Mouse (Mus musculus): Measurements from ENCODE around the gene Snx9. TPM values are rescaled to one million over a fixed set of nuclear protein-coding genes. Genes with fewer than 3 reads are reported as not detected.

The Snx9 gene
- polyA plus RNA-seq, 1 experiment from 2014 or later, result 31.3 TPM

- H3K9ac ChIP-seq (ENCODE audit: low read length), result no peak overlapping the region
- H3K4me1 ChIP-seq (ENCODE audit: control insufficient read depth, insufficient read depth, low read length), result peaks cover 26% of the 10 kb centered on the region
- no peak overlapping the region for H3K4me3 ChIP-seq (replicated peaks; ENCODE audit: low read length)
- H3K4me2 ChIP-seq (ENCODE audit: low read depth, low read length), result no peak overlapping the region
- no peaks in the 10 kb centered on the region for H3K27me3 ChIP-seq (ENCODE audit: control insufficient read depth, insufficient read depth, low read length)
- peak; percentile 15; the same call in 1 of the 2 replicates for ATAC-seq (ENCODE audit: insufficient read depth, low FRiP score)
- no peaks in the 10 kb centered on the region for H3K9me3 ChIP-seq (replicated peaks; ENCODE audit: control insufficient read depth, low read length)
- H3K27ac ChIP-seq (ENCODE audit: low read length), result peak overlapping the region; percentile 61
- 60% methylated on average over 7 of the region's 7 CpGs for WGBS
- H3K36me3 ChIP-seq (ENCODE audit: control insufficient read depth, insufficient read depth, low read length), result no peaks in the 10 kb centered on the region
These were observed 35.8 kb upstream of the Snx9 start for GRCm38 (mm10) chr17:5805151-5805834.

- H3K4me2 ChIP-seq (ENCODE audit: low read depth, low read length), result no peak overlapping the region
- H3K27ac ChIP-seq (ENCODE audit: low read length), result peak overlapping the region; percentile 61
- no peaks in the 10 kb centered on the region for H3K36me3 ChIP-seq (ENCODE audit: control insufficient read depth, insufficient read depth, low read length)
- no peak overlapping the region for H3K9ac ChIP-seq (ENCODE audit: low read length)
- 73% methylated on average over 2 of the region's 2 CpGs for WGBS
- no peaks in the 10 kb centered on the region for H3K9me3 ChIP-seq (replicated peaks; ENCODE audit: control insufficient read depth, low read length)
- H3K4me1 ChIP-seq (ENCODE audit: control insufficient read depth, insufficient read depth, low read length), result peaks cover 26% of the 10 kb centered on the region
- no peaks in the 10 kb centered on the region for H3K27me3 ChIP-seq (ENCODE audit: control insufficient read depth, insufficient read depth, low read length)
- no peak overlapping the region for H3K4me3 ChIP-seq (replicated peaks; ENCODE audit: low read length)
- ATAC-seq (ENCODE audit: insufficient read depth, low FRiP score), result peak; percentile 35; the same call in 1 of the 2 replicates
These were observed 35.2 kb upstream of the Snx9 start for GRCm38 (mm10) chr17:5805935-5806334.

GRCm38 (mm10) chr17:5806823-5807222 lies 34.3 kb upstream of the Snx9 start:
- no peak overlapping the region for H3K4me2 ChIP-seq (ENCODE audit: low read depth, low read length)
- no peaks in the 10 kb centered on the region for H3K36me3 ChIP-seq (ENCODE audit: control insufficient read depth, insufficient read depth, low read length)
- no peak overlapping the region for H3K27ac ChIP-seq (ENCODE audit: low read length)
- H3K9me3 ChIP-seq (replicated peaks; ENCODE audit: control insufficient read depth, low read length), result no peaks in the 10 kb centered on the region
- no peak overlapping the region for H3K9ac ChIP-seq (ENCODE audit: low read length)
- 87% methylated on average over 2 of the region's 2 CpGs for WGBS
- no peaks in the 10 kb centered on the region for H3K27me3 ChIP-seq (ENCODE audit: control insufficient read depth, insufficient read depth, low read length)
- no peak overlapping the region for H3K4me3 ChIP-seq (replicated peaks; ENCODE audit: low read length)
- no peak for ATAC-seq (ENCODE audit: insufficient read depth, low FRiP score)
- peaks cover 21% of the 10 kb centered on the region for H3K4me1 ChIP-seq (ENCODE audit: control insufficient read depth, insufficient read depth, low read length)

DNA sequence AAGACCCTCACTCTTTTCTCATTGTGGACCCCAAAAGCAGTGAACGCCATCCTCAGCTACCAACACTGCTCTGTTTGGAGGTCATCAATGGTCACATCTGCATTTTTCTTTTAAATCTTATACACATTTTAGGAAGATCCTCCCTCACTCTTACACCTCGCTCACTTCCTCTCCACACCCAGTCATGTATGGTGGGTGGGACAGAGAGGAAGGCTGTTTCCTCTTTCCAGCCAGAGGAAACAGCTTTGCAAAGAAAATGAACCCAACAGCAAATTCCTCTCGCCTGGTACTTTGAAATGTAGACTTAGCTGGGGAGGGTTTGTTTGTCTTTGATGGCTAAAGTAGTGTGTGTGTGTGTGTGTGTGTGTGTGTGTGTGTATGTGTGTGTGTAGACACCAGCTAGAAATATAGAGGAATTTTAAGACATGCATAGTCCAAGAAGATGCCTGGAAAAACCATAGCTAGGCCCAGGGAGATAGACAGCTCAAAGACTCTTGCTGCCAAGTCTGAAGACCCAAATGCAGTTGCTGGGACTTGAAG lies 33.2 kb upstream of the Snx9 start:
- H3K9me3 ChIP-seq (replicated peaks; ENCODE audit: control insufficient read depth, low read length), result no peaks in the 10 kb centered on the region
- H3K27ac ChIP-seq (ENCODE audit: low read length), result peak overlapping the region; percentile 28; the same call in 1 of the 2 replicates
- H3K4me3 ChIP-seq (replicated peaks; ENCODE audit: low read length), result no peak overlapping the region
- H3K4me1 ChIP-seq (ENCODE audit: control insufficient read depth, insufficient read depth, low read length), result peaks cover 17% of the 10 kb centered on the region
- no peak overlapping the region for H3K9ac ChIP-seq (ENCODE audit: low read length)
- H3K27me3 ChIP-seq (ENCODE audit: control insufficient read depth, insufficient read depth, low read length), result no peaks in the 10 kb centered on the region
- H3K4me2 ChIP-seq (ENCODE audit: low read depth, low read length), result no peak overlapping the region
- 55% methylated on average over 3 of the region's 3 CpGs for WGBS
- peak; percentile 23; the same call in 1 of the 2 replicates for ATAC-seq (ENCODE audit: insufficient read depth, low FRiP score)
- H3K36me3 ChIP-seq (ENCODE audit: control insufficient read depth, insufficient read depth, low read length), result no peaks in the 10 kb centered on the region

- Histone ChIP-seq H3K27ac (ENCODE audit: low read length) (no peak overlapping the region; the same call in 1 of the 2 replicates), H3K9me3 (replicated peaks; ENCODE audit: control insufficient read depth, low read length) (no peaks in the 10 kb centered on the region), H3K27me3 (ENCODE audit: control insufficient read depth, insufficient read depth, low read length) (no peaks in the 10 kb centered on the region), H3K4me2 (ENCODE audit: low read depth, low read length) (no peak overlapping the region), H3K4me1 (ENCODE audit: control insufficient read depth, insufficient read depth, low read length) (peaks cover 8% of the 10 kb centered on the region; the same call in 1 of the 2 replicates), H3K9ac (ENCODE audit: low read length) (no peak overlapping the region), H3K36me3 (ENCODE audit: control insufficient read depth, insufficient read depth, low read length) (no peaks in the 10 kb centered on the region), H3K4me3 (replicated peaks; ENCODE audit: low read length) (no peak overlapping the region)
- WGBS, result 48% methylated on average over 8 of the region's 8 CpGs
- no peak for ATAC-seq (ENCODE audit: insufficient read depth, low FRiP score)
These were observed 27.1 kb upstream of the Snx9 start for GRCm38 (mm10) chr17:5813863-5814640.

DNA sequence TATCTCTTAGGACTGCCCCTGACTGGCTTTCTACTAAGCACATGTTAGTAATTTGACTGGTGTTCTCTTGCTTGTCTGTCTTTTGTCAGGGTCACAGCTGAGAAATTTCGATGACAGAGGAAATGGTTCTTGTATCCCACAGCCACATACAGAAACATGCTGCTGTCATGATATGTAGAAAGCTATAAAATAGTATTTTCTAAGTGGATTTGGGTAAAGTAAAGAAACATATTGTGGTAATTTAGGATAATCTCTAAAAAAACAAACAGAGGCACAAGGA lies 26.5 kb upstream of the Snx9 start:
- Histone ChIP-seq H3K4me2 (ENCODE audit: low read depth, low read length) (no peak overlapping the region), H3K27me3 (ENCODE audit: control insufficient read depth, insufficient read depth, low read length) (no peaks in the 10 kb centered on the region), H3K27ac (ENCODE audit: low read length) (no peak overlapping the region; the same call in 1 of the 2 replicates), H3K9me3 (replicated peaks; ENCODE audit: control insufficient read depth, low read length) (no peaks in the 10 kb centered on the region), H3K4me1 (ENCODE audit: control insufficient read depth, insufficient read depth, low read length) (peaks cover 13% of the 10 kb centered on the region; the same call in 1 of the 2 replicates), H3K36me3 (ENCODE audit: control insufficient read depth, insufficient read depth, low read length) (no peaks in the 10 kb centered on the region), H3K9ac (ENCODE audit: low read length) (no peak overlapping the region), H3K4me3 (replicated peaks; ENCODE audit: low read length) (no peak overlapping the region)
- ATAC-seq (ENCODE audit: insufficient read depth, low FRiP score), result no peak
- 47% methylated on average over 1 of the region's 1 CpGs for WGBS

GRCm38 (mm10) chr17:5817871-5818270 lies 23.3 kb upstream of the Snx9 start:
- H3K4me3 ChIP-seq (replicated peaks; ENCODE audit: low read length), result no peak overlapping the region
- peaks cover 18% of the 10 kb centered on the region for H3K4me1 ChIP-seq (ENCODE audit: control insufficient read depth, insufficient read depth, low read length)
- 90% methylated on average over 2 of the region's 2 CpGs for WGBS
- no peak overlapping the region for H3K4me2 ChIP-seq (ENCODE audit: low read depth, low read length)
- no peaks in the 10 kb centered on the region for H3K9me3 ChIP-seq (replicated peaks; ENCODE audit: control insufficient read depth, low read length)
- no peak for ATAC-seq (ENCODE audit: insufficient read depth, low FRiP score)
- H3K36me3 ChIP-seq (ENCODE audit: control insufficient read depth, insufficient read depth, low read length), result no peaks in the 10 kb centered on the region
- H3K27ac ChIP-seq (ENCODE audit: low read length), result no peak overlapping the region
- no peak overlapping the region for H3K9ac ChIP-seq (ENCODE audit: low read length)
- H3K27me3 ChIP-seq (ENCODE audit: control insufficient read depth, insufficient read depth, low read length), result no peaks in the 10 kb centered on the region

GRCm38 (mm10) chr17:5819105-5819504 lies 22.0 kb upstream of the Snx9 start:
- H3K9ac ChIP-seq (ENCODE audit: low read length), result no peak overlapping the region
- H3K4me1 ChIP-seq (ENCODE audit: control insufficient read depth, insufficient read depth, low read length), result peaks cover 14% of the 10 kb centered on the region
- H3K27me3 ChIP-seq (ENCODE audit: control insufficient read depth, insufficient read depth, low read length), result no peaks in the 10 kb centered on the region
- peak overlapping the region; percentile 21; the same call in 1 of the 2 replicates for H3K4me2 ChIP-seq (ENCODE audit: low read depth, low read length)
- H3K4me3 ChIP-seq (replicated peaks; ENCODE audit: low read length), result no peak overlapping the region
- H3K9me3 ChIP-seq (replicated peaks; ENCODE audit: control insufficient read depth, low read length), result no peaks in the 10 kb centered on the region
- 45% methylated on average over 6 of the region's 6 CpGs for WGBS
- ATAC-seq (ENCODE audit: insufficient read depth, low FRiP score), result no peak
- no peaks in the 10 kb centered on the region for H3K36me3 ChIP-seq (ENCODE audit: control insufficient read depth, insufficient read depth, low read length)
- no peak overlapping the region for H3K27ac ChIP-seq (ENCODE audit: low read length)

GRCm38 (mm10) chr17:5819799-5820201 lies 21.3 kb upstream of the Snx9 start:
- Histone ChIP-seq H3K9me3 (replicated peaks; ENCODE audit: control insufficient read depth, low read length) (no peaks in the 10 kb centered on the region), H3K4me2 (ENCODE audit: low read depth, low read length) (0 out of 2 replicates have a peak overlapping the region, but pooled peaks have one; percentile 21), H3K27me3 (ENCODE audit: control insufficient read depth, insufficient read depth, low read length) (no peaks in the 10 kb centered on the region), H3K4me3 (replicated peaks; ENCODE audit: low read length) (no peak overlapping the region), H3K9ac (ENCODE audit: low read length) (no peak overlapping the region), H3K4me1 (ENCODE audit: control insufficient read depth, insufficient read depth, low read length) (peaks cover 11% of the 10 kb centered on the region), H3K36me3 (ENCODE audit: control insufficient read depth, insufficient read depth, low read length) (no peaks in the 10 kb centered on the region), H3K27ac (ENCODE audit: low read length) (peak overlapping the region; percentile 10; the same call in 1 of the 2 replicates)
- WGBS, result 27% methylated on average over 9 of the region's 9 CpGs
- peak; percentile 84 for ATAC-seq (ENCODE audit: insufficient read depth, low FRiP score)

Data from stomach, embryonic 16.5 days (tissue).